Mouse (Mus musculus) ES-E14 (cell line): ENCODE data around the gene Dnajc15. TPM values are rescaled to one million over a fixed set of nuclear protein-coding genes. Genes with fewer than 3 reads are reported as not detected.
A peak's percentile ranks its signal among the peaks of the same experiment; 100 is the strongest.

ENCODE experiments used
- DNase-seq: peaks from one replicate; pipeline ENCODE4 v3.0.0-alpha.2; 2013; ENCODE audit warnings: low read depth, low spot score
- H3K27ac ChIP-seq: 2 replicates; pipeline ENCODE4 v1.5.1; 2012; ENCODE audit warnings: low read depth, mild to moderate bottlenecking, low read length, moderate library complexity, mixed read lengths; ENCODE audit not compliant: poor library complexity, insufficient read depth, severe bottlenecking
- H3K36me3 ChIP-seq: 2 replicates; pipeline ENCODE4 v1.6.1; 2012; ENCODE audit warnings: mild to moderate bottlenecking, low read length, moderate library complexity, mixed read lengths; ENCODE audit not compliant: control insufficient read depth, poor library complexity, insufficient read depth, severe bottlenecking
- H3K4me1 ChIP-seq, 2 experiments: fragments of 150-350 bp in 1 of 2; sonication (generic) in 1 of 2; 2 replicates each; pipeline ENCODE4 v1.6.1; 2012; ENCODE audit warnings: low read length in 2 of 2, mild to moderate bottlenecking in 1 of 2, mixed read lengths in 1 of 2; ENCODE audit not compliant: control insufficient read depth in 2 of 2, insufficient read depth in 2 of 2, poor library complexity in 1 of 2
- H3K4me3 ChIP-seq, 2 experiments: fragments of 150-350 bp in 1 of 2; sonication (generic) in 1 of 2; 2 replicates each; pipeline ENCODE4 v1.5.1; 2012; ENCODE audit warnings: low read length in 2 of 2, low read depth in 1 of 2, mild to moderate bottlenecking in 1 of 2, mixed read lengths in 1 of 2; ENCODE audit not compliant: insufficient read depth in 1 of 2, poor library complexity in 1 of 2, severe bottlenecking in 1 of 2
- H3K9ac ChIP-seq: 2 replicates; pipeline ENCODE4 v1.6.1; 2012; ENCODE audit warnings: low read depth, mild to moderate bottlenecking, low read length, mixed read lengths; ENCODE audit not compliant: poor library complexity, insufficient read depth, severe bottlenecking
- H3K9me3 ChIP-seq: fragments of 150-350 bp; sonication (generic); 2 replicates; pipeline ENCODE4 v1.6.1; 2012; ENCODE audit warnings: low read depth, mild to moderate bottlenecking, low read length; ENCODE audit not compliant: control insufficient read depth, insufficient read depth
- CHD2 ChIP-seq: IDR thresholded peaks from 2 replicates; pipeline ENCODE4 v1.6.1; 2014; ENCODE audit warnings: mild to moderate bottlenecking, low read depth, low read length, inconsistent platforms
- HCFC1 ChIP-seq: IDR thresholded peaks from 2 replicates; pipeline ENCODE4 v1.6.1; 2012; ENCODE audit warnings: low read length, inconsistent platforms, borderline replicate concordance; ENCODE audit not compliant: insufficient read depth
- MAFK ChIP-seq: IDR thresholded peaks from 2 replicates; pipeline ENCODE4 v1.6.1; 2014; ENCODE audit warnings: mild to moderate bottlenecking, low read depth, low read length, inconsistent platforms; ENCODE audit not compliant: insufficient read depth
- ZC3H11A ChIP-seq: IDR thresholded peaks from 2 replicates; pipeline ENCODE4 v1.6.1; 2012; ENCODE audit warnings: low read depth, mild to moderate bottlenecking, inconsistent platforms, low read length, borderline replicate concordance
- ZNF384 ChIP-seq: IDR thresholded peaks from 2 replicates; pipeline ENCODE4 v1.6.1; 2012; ENCODE audit warnings: low read depth, low read length, inconsistent platforms
- in situ Hi-C, 2 experiments: fragments of 600-800 bp; cut with MboI; formaldehyde crosslinking; loops; one replicate each; pipeline ENCODE4 v1.15.1; 2025; ENCODE audit warnings: low sequenced_read_pairs in 2 of 2, inconsistent platforms in 1 of 2; ENCODE audit not compliant: unreplicated experiment in 2 of 2
- total RNA-seq: library from RNA; depleted of rRNA; stranded (reverse); fragments of 300-350 nt; gene quantifications from 2 replicates; pipeline ENCODE4 v1.2.3, GENCODE M21; 2012

Gene Dnajc15
- total RNA-seq, 1 experiment, result 37.9 TPM

DNA sequence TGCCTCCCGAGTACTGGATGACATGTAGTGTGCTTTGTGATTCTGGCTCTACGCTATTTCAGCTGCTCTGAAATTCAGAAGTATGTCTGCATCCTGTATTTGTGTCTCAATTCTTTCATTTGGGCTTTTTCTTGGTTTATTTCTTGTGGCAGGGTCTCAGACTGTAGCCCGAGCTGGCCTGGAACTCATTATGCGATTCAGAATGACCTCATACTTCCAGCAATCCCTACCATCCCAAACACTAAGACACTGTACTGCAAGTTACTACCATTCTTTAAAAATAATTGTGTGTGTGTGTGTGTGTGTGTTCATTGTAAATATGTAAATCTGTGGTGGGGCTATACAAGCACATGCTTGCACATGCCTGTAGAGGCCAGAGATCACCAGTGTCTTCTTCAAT lies 78.4 kb downstream of the Dnajc15 start:
- in situ Hi-C loops, result no loop called here
- Histone ChIP-seq H3K9ac (no peak overlapping the region), H3K4me1 (no peaks in the 10 kb centered on the region), H3K4me3 (no peak overlapping the region), H3K9me3 (no peaks in the 10 kb centered on the region), H3K36me3 (no peaks in the 10 kb centered on the region), H3K27ac (no peak overlapping the region)
- TF ChIP-seq CHD2, result no peak
- TF ChIP-seq MAFK, result no peak
- TF ChIP-seq ZC3H11A, result no peak
- TF ChIP-seq ZNF384, result no peak
- no peak for TF ChIP-seq HCFC1
- DNase-seq, result no peak

GRCm38 (mm10) chr14:77795240-77795639 lies 79.7 kb downstream of the Dnajc15 start:
- H3K9me3 ChIP-seq, result no peaks in the 10 kb centered on the region

DNA sequence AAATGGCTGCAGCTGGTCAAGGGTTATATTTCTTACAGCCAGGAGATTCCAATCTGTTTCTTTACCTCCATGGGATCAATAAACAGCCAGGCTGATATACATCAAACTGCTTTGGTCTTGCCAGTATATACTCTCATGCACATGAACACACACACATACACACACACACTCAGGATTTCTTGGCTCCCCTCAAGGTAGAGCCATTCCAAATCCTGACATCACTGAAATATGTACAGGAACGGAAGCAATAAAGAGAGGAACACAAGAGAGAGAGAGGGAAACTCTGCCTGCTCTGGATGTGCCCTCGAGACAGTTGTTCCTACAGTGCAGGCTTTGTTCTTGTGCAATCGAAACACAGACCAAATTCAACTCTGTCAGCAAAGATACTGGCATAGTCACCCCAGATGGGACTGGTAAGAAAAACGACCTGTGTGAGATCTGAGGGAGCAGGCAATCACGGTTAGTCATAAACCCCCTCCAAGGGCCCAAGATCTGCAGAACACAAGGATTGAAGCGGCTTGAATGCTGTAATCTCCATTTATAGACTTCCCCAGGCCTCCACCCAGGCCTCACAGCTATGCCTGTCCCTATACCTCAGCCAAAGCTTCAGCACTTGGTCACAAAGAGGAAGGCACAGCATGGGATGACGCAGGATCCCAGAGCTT lies 80.5 kb downstream of the Dnajc15 start:
- Histone ChIP-seq H3K36me3 (no peaks in the 10 kb centered on the region), H3K9ac (no peak overlapping the region), H3K4me1 (no peaks in the 10 kb centered on the region), H3K27ac (no peak overlapping the region), H3K4me3 (no peak overlapping the region), H3K9me3 (no peaks in the 10 kb centered on the region)
- in situ Hi-C loops, result no loop called here
- no peak for DNase-seq
- TF ChIP-seq ZNF384 (no peak), CHD2 (no peak), HCFC1 (no peak), MAFK (no peak), ZC3H11A (no peak)

More at GRCm38 (mm10) chr14:77795240-77795639, 79.7 kb downstream of the Dnajc15 start:
- no peak for TF ChIP-seq ZNF384
- no peak for TF ChIP-seq CHD2
- TF ChIP-seq ZC3H11A, result no peak
- TF ChIP-seq HCFC1, result no peak
- TF ChIP-seq MAFK, result no peak
- no peak for DNase-seq
- Histone ChIP-seq H3K4me1 (no peaks in the 10 kb centered on the region), H3K9ac (no peak overlapping the region), H3K36me3 (no peaks in the 10 kb centered on the region), H3K4me3 (no peak overlapping the region), H3K27ac (no peak overlapping the region)
- in situ Hi-C loops, result no loop called here

GRCm38 (mm10) chr14:77792998-77793397 lies 81.9 kb downstream of the Dnajc15 start:
- H3K4me3 ChIP-seq, result no peak overlapping the region
- no peak for DNase-seq
- no peak overlapping the region for H3K27ac ChIP-seq
- no peak for TF ChIP-seq ZC3H11A
- no peak for TF ChIP-seq ZNF384
- TF ChIP-seq CHD2, result no peak
- no peak for TF ChIP-seq HCFC1
- TF ChIP-seq MAFK, result no peak
- no peaks in the 10 kb centered on the region for H3K4me1 ChIP-seq
- H3K9me3 ChIP-seq, result no peaks in the 10 kb centered on the region
- no peak overlapping the region for H3K9ac ChIP-seq
- no peaks in the 10 kb centered on the region for H3K36me3 ChIP-seq
- in situ Hi-C loops, result no loop called here

DNA sequence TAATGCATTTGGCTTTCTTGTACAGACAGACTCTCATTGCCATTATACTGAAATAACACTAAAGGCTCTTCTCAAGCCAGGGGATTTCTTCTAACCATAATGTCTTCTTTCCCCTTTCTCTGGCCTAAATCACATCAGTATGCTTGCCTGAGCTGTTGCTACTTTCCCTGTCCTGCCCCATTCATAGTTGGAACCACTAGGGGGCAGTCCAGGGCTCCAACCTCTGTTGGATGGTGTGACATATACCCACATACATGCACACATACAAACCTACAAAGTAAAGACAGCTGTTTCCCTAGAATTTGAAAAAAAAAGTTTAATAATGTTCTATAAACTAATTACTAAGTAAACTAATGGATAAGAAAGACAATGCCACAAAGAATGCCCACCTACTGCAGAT lies 91.7 kb downstream of the Dnajc15 start:
- Histone ChIP-seq H3K9me3 (no peaks in the 10 kb centered on the region), H3K4me3 (no peak overlapping the region), H3K9ac (no peak overlapping the region), H3K36me3 (no peaks in the 10 kb centered on the region), H3K27ac (no peak overlapping the region), H3K4me1 (no peaks in the 10 kb centered on the region)
- DNase-seq, result no peak
- TF ChIP-seq ZC3H11A (peak; percentile 64; the same call in 1 of the 2 replicates), CHD2 (no peak)
- in situ Hi-C loops, result no loop called here
